Mouse (Mus musculus) thymus, adult 2 months (tissue): Measurements from ENCODE around the gene Cntnap1.

ENCODE experiments used
- CTCF ChIP-seq: fragments of 200-500 bp; IDR thresholded peaks from 2 replicates; pipeline ENCODE4 v1.5.1; 2012; ENCODE audit warnings: mild to moderate bottlenecking, control low read depth, low read length, moderate library complexity, borderline replicate concordance; ENCODE audit not compliant: control insufficient read depth, poor library complexity, insufficient read depth; ENCODE audit errors: extremely low read depth
- POLR2A ChIP-seq: fragments of 200-500 bp; IDR thresholded peaks from 2 replicates; pipeline ENCODE4 v1.6.1; 2012; ENCODE audit warnings: mild to moderate bottlenecking, low read length, control low read depth, moderate library complexity; ENCODE audit not compliant: control insufficient read depth, poor library complexity, insufficient read depth; ENCODE audit errors: extremely low read depth

DNA sequence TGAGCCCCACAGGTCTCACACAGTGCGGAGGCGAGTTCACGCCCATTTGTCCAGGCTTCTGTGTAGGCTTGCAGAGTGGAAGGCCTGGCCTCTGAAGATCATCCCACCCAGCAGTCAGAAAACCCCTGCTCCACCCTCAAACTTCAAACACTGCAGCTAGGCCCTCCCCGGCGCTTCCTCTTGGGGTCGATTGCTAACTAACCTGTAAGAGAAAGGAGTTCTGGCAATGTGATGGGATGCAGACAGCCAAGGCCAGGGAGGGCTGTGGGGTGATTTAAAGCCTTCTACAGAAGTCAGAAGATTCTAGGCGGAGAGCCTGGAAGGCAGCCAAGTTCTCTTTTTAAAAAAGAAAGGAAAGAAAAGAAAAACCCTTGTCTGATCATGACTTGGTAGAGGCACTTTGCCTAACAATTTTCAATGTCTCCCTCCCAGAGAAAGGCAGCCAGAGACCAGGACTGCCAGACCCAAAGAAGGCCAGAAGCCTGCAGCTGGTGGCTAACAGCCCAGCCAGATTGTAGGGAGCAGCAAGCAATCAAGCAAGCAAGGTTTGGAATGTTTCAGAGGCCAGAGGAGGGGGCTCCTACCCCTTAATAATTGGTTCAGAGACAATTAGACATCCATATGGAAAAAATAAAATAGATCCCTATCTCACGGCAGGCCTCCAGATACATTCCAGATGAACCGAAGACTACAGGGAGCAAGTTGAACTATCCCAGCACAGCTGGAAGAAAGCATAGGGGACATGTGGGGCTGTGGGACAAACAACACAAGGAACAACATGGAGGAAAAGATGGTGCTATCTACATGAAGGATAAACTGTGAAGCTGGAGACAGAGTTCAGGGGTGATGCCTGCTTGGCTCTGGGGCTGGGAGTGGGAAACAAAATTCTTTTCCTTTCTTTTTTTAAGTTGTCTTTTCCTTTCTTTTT, 20.9 kb upstream of the Cntnap1 start:
- TF ChIP-seq CTCF (no peak), POLR2A (no peak)
